In the genomic region with DNA sequence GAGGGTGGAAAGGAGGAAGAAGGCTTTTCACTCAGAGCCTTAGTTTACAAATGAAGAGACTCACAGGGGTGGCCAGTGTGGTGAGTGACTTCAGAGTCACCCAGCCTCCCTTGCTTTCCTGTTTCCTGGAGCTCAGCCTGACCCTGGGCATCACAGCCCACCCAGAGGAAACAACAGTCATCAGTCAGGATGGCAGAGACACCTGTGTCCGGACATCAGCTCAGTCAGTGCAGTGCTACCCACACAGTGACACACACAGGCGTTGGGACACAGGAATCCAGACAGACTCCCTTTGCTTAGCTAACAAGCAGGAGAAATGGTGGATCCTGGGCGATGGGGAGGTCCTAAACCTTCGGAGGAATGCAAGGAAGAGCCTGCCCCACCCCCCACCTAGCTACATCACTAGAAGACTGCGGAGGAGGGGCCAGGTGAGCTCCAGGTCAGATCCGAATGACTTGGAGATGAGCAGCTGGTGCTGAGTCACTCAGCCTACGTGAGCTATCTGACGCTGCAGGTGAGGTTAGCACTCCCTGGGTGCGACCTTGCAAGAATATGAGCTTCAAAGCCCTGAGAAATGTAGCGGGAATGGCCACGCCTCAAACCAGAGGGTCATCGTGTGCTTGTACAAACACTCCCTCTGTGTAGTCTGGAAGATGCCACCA, we compare ENCODE assay signal across 9 mouse cellular contexts. TPM values are rescaled to one million over a fixed set of nuclear protein-coding genes. Genes with fewer than 3 reads are reported as not detected.
DNase-seq lines count a peak whose midpoint lies in the region; ATAC-seq lines count a peak whose summit lies in the region.
"Had no signal": no experiment of that assay in that cellular context is flagged by ENCODE, and none has a peak within 500 bp of the region (broad histone marks: within the 10 kb centered on the region; RNA-seq: fewer than 3 reads in every experiment).

No protein-coding gene starts in this region.

- H3K9me3 ChIP-seq in heart, embryonic 12.5 days (replicated peaks), result no peaks in the 10 kb centered on the region
- no peaks in the 10 kb centered on the region for H3K9me3 ChIP-seq in kidney, embryonic 15.5 days (replicated peaks)

- no peak overlapping the region for H3K27ac ChIP-seq in heart, embryonic 12.5 days (ENCODE audit: poor library complexity, severe bottlenecking)
- H3K27ac ChIP-seq in kidney, embryonic 15.5 days, result peak overlapping the region; percentile 75

- ATAC-seq in heart, embryonic 12.5 days (ENCODE audit: insufficient number of reproducible peaks, low FRiP score), result peak; percentile 56; the same call in 1 of the 2 replicates
- no peak for ATAC-seq in kidney, embryonic 15.5 days (replicated peaks; ENCODE audit: low FRiP score)
- ATAC-seq: forebrain, embryonic 14.5 days had no signal

- DNase-seq in heart, adult 11 months, result no peak
- DNase-seq in ZHBTc4 (ENCODE audit: low read depth, low spot score), result peak; percentile 81
- DNase-seq in lung, postnatal 14 days, result peak; percentile 29
- no peak for DNase-seq in thymus, postnatal 10 days (ENCODE audit: low spot score in 2 of 2)
- DNase-seq in spleen, postnatal 10 days (ENCODE audit: low spot score in 2 of 2), result no peak
- DNase-seq in layer of hippocampus, adult 11-12 months (ENCODE audit: low spot score), result no peak

- H3K4me3 ChIP-seq in heart, embryonic 12.5 days, result no peak overlapping the region
- H3K4me3 ChIP-seq in kidney, embryonic 15.5 days (replicated peaks), result no peak overlapping the region

- peak overlapping the region; percentile 8; the same call in 1 of the 2 replicates for H3K9ac ChIP-seq in heart, embryonic 12.5 days
- no peak overlapping the region for H3K9ac ChIP-seq in kidney, embryonic 15.5 days

- H3K4me1 ChIP-seq in heart, embryonic 12.5 days (replicated peaks), result peaks cover 49% of the 10 kb centered on the region
- peaks cover 20% of the 10 kb centered on the region for H3K4me1 ChIP-seq in kidney, embryonic 15.5 days

- no peaks in the 10 kb centered on the region for H3K36me3 ChIP-seq in heart, embryonic 12.5 days
- H3K36me3 ChIP-seq in kidney, embryonic 15.5 days, result no peaks in the 10 kb centered on the region

- H3K4me2 ChIP-seq in heart, embryonic 12.5 days, result no peak overlapping the region
- peak overlapping the region; percentile 27 for H3K4me2 ChIP-seq in kidney, embryonic 15.5 days

- 17% methylated on average over 12 of the region's 12 CpGs for WGBS in heart, embryonic 12.5 days
- 9% methylated on average over 12 of the region's 12 CpGs for WGBS in kidney, embryonic 15.5 days

- H3K27me3 ChIP-seq in heart, embryonic 12.5 days (replicated peaks), result 0 out of 2 replicates have a peak, but pooled peaks cover 3% of the 10 kb centered on the region
- H3K27me3 ChIP-seq in kidney, embryonic 15.5 days, result 0 out of 2 replicates have a peak, but pooled peaks cover 2% of the 10 kb centered on the region

RNA-seq across cellular contexts. Expression of a gene that starts 12.0 kb away (rescaled TPM):
- 115 and 121 TPM in 2 replicates for polyA plus RNA-seq in heart, embryonic 12.5 days (2016; fragmentation: Nextera tagmentation; extraction: Ambion mirVana)
- 124 and 131 TPM in 2 replicates for polyA plus RNA-seq in kidney, embryonic 15.5 days (2015; fragmentation: Nextera tagmentation; extraction: Ambion mirVana)

RNA-seq across cellular contexts. Expression of a gene that starts 12.6 kb away (rescaled TPM):
- 36.2 and 38.7 TPM in 2 replicates for polyA plus RNA-seq in heart, embryonic 12.5 days (2016; fragmentation: Nextera tagmentation; extraction: Ambion mirVana)
- 23.1 and 24.8 TPM in 2 replicates for polyA plus RNA-seq in kidney, embryonic 15.5 days (2015; fragmentation: Nextera tagmentation; extraction: Ambion mirVana)

Comparison
In these comparisons a context has a peak if more than half of its experiments do, and no peak if none do; other contexts are left out.
1. DNase-seq: peak in ZHBTc4 (single experiment) and lung, postnatal 14 days (single experiment); none in heart, adult 11 months (single experiment), thymus, postnatal 10 days (0 of 2), spleen, postnatal 10 days (0 of 2) and layer of hippocampus, adult 11-12 months (single experiment).